Mouse (Mus musculus) liver, embryonic 14.5 days (tissue): ENCODE data around the gene Mlf2. TPM values are rescaled to one million over a fixed set of nuclear protein-coding genes. Genes with fewer than 3 reads are reported as not detected.

Source experiments
- ATAC-seq: fragments of 200-750 bp; cut with Nextera tagmentation; 2 replicates; pipeline ENCODE4 v1.8.0; 2017; ENCODE audit warnings: moderate number of reproducible peaks, mild to moderate bottlenecking, moderate library complexity; ENCODE audit not compliant: insufficient read depth
- DNase-seq, 3 experiments: peaks; one replicate each; pipeline ENCODE4 v3.0.0-alpha.2; 2012 to 2013; ENCODE audit warnings: low read depth in 3 of 3, low spot score in 3 of 3
- H3K27ac ChIP-seq: fragments of 300-500 bp; sonication (generic); 2 replicates; pipeline ENCODE4 v1.5.1; 2014; ENCODE audit warnings: moderate library complexity, mild to moderate bottlenecking, control low read depth, inconsistent platforms
- H3K27me3 ChIP-seq: fragments of 300-500 bp; sonication (generic); 2 replicates; pipeline ENCODE4 v1.6.1; 2014; ENCODE audit warnings: mild to moderate bottlenecking, low read length, moderate library complexity; ENCODE audit not compliant: control insufficient read depth, insufficient read depth
- H3K36me3 ChIP-seq: fragments of 300-500 bp; sonication (generic); replicated peaks from 2 replicates; pipeline ENCODE4 v1.6.1; 2014; ENCODE audit warnings: low read depth; ENCODE audit not compliant: control insufficient read depth, insufficient read depth
- H3K4me1 ChIP-seq, 2 experiments: fragments of 200-500 bp in 1 of 2; fragments of 300-500 bp in 1 of 2; sonication (generic) in 1 of 2; replicated peaks; 2 replicates each; pipeline ENCODE4 v1.6.1; 2012 to 2014; ENCODE audit warnings: antibody characterized with exemption in 1 of 2, inconsistent platforms in 1 of 2, low read length in 1 of 2; ENCODE audit not compliant: control insufficient read depth in 2 of 2, insufficient read depth in 2 of 2
- H3K4me2 ChIP-seq: fragments of 300-500 bp; sonication (generic); 2 replicates; pipeline ENCODE4 v1.6.1; 2014; ENCODE audit warnings: low read depth, mild to moderate bottlenecking, control low read depth, moderate library complexity
- H3K4me3 ChIP-seq, 2 experiments: fragments of 200-500 bp in 1 of 2; fragments of 300-500 bp in 1 of 2; sonication (generic) in 1 of 2; 2 replicates each; pipeline ENCODE4 v1.5.1; 2012 to 2014; ENCODE audit warnings: low read depth in 2 of 2, low read length in 2 of 2, mild to moderate bottlenecking in 2 of 2, control low read depth in 1 of 2, inconsistent platforms in 1 of 2, moderate library complexity in 1 of 2; ENCODE audit not compliant: insufficient read depth in 1 of 2
- H3K9ac ChIP-seq: fragments of 300-500 bp; sonication (generic); replicated peaks from 2 replicates; pipeline ENCODE4 v1.6.1; 2014; ENCODE audit warnings: mild to moderate bottlenecking, control low read depth, moderate library complexity
- H3K9me3 ChIP-seq: fragments of 300-500 bp; sonication (generic); 2 replicates; pipeline ENCODE4 v1.6.1; 2016; ENCODE audit warnings: low read length, mixed read lengths; ENCODE audit not compliant: control insufficient read depth
- CTCF ChIP-seq: IDR thresholded peaks from 2 replicates; pipeline ENCODE4 v1.5.1; 2016; ENCODE audit warnings: antibody characterized with exemption, low read depth, control low read depth
- EP300 ChIP-seq: IDR thresholded peaks from 2 replicates; pipeline ENCODE4 v1.6.1; 2016; ENCODE audit warnings: antibody characterized with exemption, low read depth
- WGBS: fragments of 180-500 bp; shearing (Covaris S2); extraction: QIAGEN DNeasy Blood & Tissue Kit; methylation state at CpG from one replicate; pipeline ENCODE4 v1.1.7; 2014; ENCODE audit not compliant: insufficient replicate concordance; 5-methylcytosine and 5-hydroxymethylcytosine counted together
- polyA plus RNA-seq, 2 experiments: library from polyadenylated mRNA; depleted of rRNA in 1 of 2; stranded (reverse) in 1 of 2; unstranded in 1 of 2; fragments of >200 nt; fragmentation: Nextera tagmentation in 1 of 2; extraction: Ambion mirVana in 1 of 2; gene quantifications; 2 replicates each; pipeline versions ENCODE4 v1.2.1 to v1.2.3; 2012 to 2014

Mlf2 gene
- polyA plus RNA-seq (2012; rRNA removed) (85.0 and 96.5 TPM in 2 replicates), polyA plus RNA-seq (2014; fragmentation: Nextera tagmentation; extraction: Ambion mirVana) (98.1 and 116 TPM in 2 replicates)

- Histone ChIP-seq H3K9me3 (no peaks in the 10 kb centered on the region), H3K4me1 (peaks cover 9 to 15% of the 10 kb centered on the region in 2 experiments), H3K4me2 (peak within 1 kb of the TSS; percentile 93), H3K27me3 (no peaks in the 10 kb centered on the region), H3K9ac (peak within 1 kb of the TSS; percentile 93), H3K4me3 (peak within 1 kb of the TSS; percentile 63 to 89), H3K36me3 (peaks cover 10% of the 10 kb centered on the region), H3K27ac (peak within 1 kb of the TSS; percentile 60)
- ATAC-seq (peak; percentile 90), DNase-seq (peak; percentile 91 to 94 (median 93))
- under 1% methylated on average over 61 of the region's 64 CpGs for WGBS
- no peak for TF ChIP-seq EP300
- TF ChIP-seq CTCF = peak; percentile 99
These were observed at the start of gene Mlf2 for GRCm38 (mm10) chr6:124930754-124931524. Gene Mlf2, plus strand, starts transcription at chr6:124931386.

- no peak overlapping the region for H3K4me3 ChIP-seq
- H3K27ac ChIP-seq = no peak overlapping the region
- DNase-seq = no peak
- H3K4me1 ChIP-seq = no peaks in the 10 kb centered on the region
- no peak overlapping the region for H3K4me2 ChIP-seq
- H3K9ac ChIP-seq = no peak overlapping the region
- ATAC-seq = no peak
- H3K27me3 ChIP-seq = no peaks in the 10 kb centered on the region
- H3K36me3 ChIP-seq = no peaks in the 10 kb centered on the region
- no peaks in the 10 kb centered on the region for H3K9me3 ChIP-seq
- TF ChIP-seq CTCF = no peak
- TF ChIP-seq EP300 = no peak
- WGBS = 73% methylated on average over 9 of the region's 9 CpGs
These were observed 49.4 kb upstream of the Mlf2 start for GRCm38 (mm10) chr6:124881821-124882220.

- Histone ChIP-seq H3K27ac (no peak overlapping the region), H3K27me3 (no peaks in the 10 kb centered on the region), H3K36me3 (no peaks in the 10 kb centered on the region), H3K9ac (no peak overlapping the region), H3K9me3 (no peaks in the 10 kb centered on the region), H3K4me1 (no peaks in the 10 kb centered on the region), H3K4me3 (no peak overlapping the region), H3K4me2 (no peak overlapping the region)
- DNase-seq (no peak), ATAC-seq (no peak)
- TF ChIP-seq CTCF = no peak
- no peak for TF ChIP-seq EP300
- WGBS = 70% methylated on average over 10 of the region's 10 CpGs
These were observed 47.8 kb upstream of the Mlf2 start for GRCm38 (mm10) chr6:124883351-124883750.

GRCm38 (mm10) chr6:124884714-124885500, 46.3 kb upstream of the Mlf2 start:
- DNase-seq (no peak), ATAC-seq (no peak)
- Histone ChIP-seq H3K27me3 (no peaks in the 10 kb centered on the region), H3K4me3 (no peak overlapping the region), H3K36me3 (no peaks in the 10 kb centered on the region), H3K4me1 (no peaks in the 10 kb centered on the region), H3K27ac (no peak overlapping the region), H3K4me2 (no peak overlapping the region), H3K9ac (no peak overlapping the region), H3K9me3 (no peaks in the 10 kb centered on the region)
- 49% methylated on average over 10 of the region's 10 CpGs for WGBS
- TF ChIP-seq EP300 (no peak), CTCF (no peak)

GRCm38 (mm10) chr6:124885956-124886381, 45.2 kb upstream of the Mlf2 start:
- Histone ChIP-seq H3K9me3 (no peaks in the 10 kb centered on the region), H3K4me1 (no peaks in the 10 kb centered on the region), H3K27me3 (no peaks in the 10 kb centered on the region), H3K4me2 (no peak overlapping the region), H3K36me3 (no peaks in the 10 kb centered on the region), H3K4me3 (no peak overlapping the region), H3K27ac (no peak overlapping the region), H3K9ac (no peak overlapping the region)
- 70% methylated on average over 8 of the region's 8 CpGs for WGBS
- DNase-seq (no peak), ATAC-seq (no peak)
- TF ChIP-seq EP300 = no peak
- no peak for TF ChIP-seq CTCF
